Mouse (Mus musculus) heart, embryonic 11.5 days (tissue): ENCODE measurements at regions not wholly inside any gene's neighbourhood (a gene's known extent, or its start where the extent isn't known, plus 50 kb on each side); places are given as distances from the start of the nearest gene placed in this dataset.
A peak's percentile ranks its signal among the peaks of the same experiment; 100 is the strongest.

ENCODE experiments used
- ATAC-seq: fragments of 200-750 bp; cut with Nextera tagmentation; replicated peaks from 2 replicates; pipeline ENCODE4 v1.8.0; 2017; ENCODE audit warnings: moderate library complexity; ENCODE audit not compliant: insufficient number of reproducible peaks, low FRiP score, low TSS enrichment
- H3K27ac ChIP-seq: fragments of 300-500 bp; sonication (generic); 2 replicates; pipeline ENCODE4 v1.5.1; 2014; ENCODE audit warnings: mild to moderate bottlenecking, low read depth, low read length
- H3K27me3 ChIP-seq: fragments of 300-500 bp; sonication (generic); 2 replicates; pipeline ENCODE4 v1.6.1; 2014; ENCODE audit warnings: mild to moderate bottlenecking, low read length, mixed read lengths; ENCODE audit not compliant: control insufficient read depth, insufficient read depth
- H3K36me3 ChIP-seq: fragments of 300-500 bp; sonication (generic); 2 replicates; pipeline ENCODE4 v1.6.1; 2014; ENCODE audit warnings: mild to moderate bottlenecking, low read length, moderate library complexity, mixed read lengths; ENCODE audit not compliant: control insufficient read depth, insufficient read depth
- H3K4me1 ChIP-seq: fragments of 300-500 bp; sonication (generic); 2 replicates; pipeline ENCODE4 v1.6.1; 2014; ENCODE audit warnings: low read length; ENCODE audit not compliant: control insufficient read depth, insufficient read depth
- H3K4me2 ChIP-seq: fragments of 300-500 bp; sonication (generic); 2 replicates; pipeline ENCODE4 v1.6.1; 2014; ENCODE audit warnings: mild to moderate bottlenecking, moderate library complexity
- H3K4me3 ChIP-seq: fragments of 300-500 bp; sonication (generic); 2 replicates; pipeline ENCODE4 v1.5.1; 2014; ENCODE audit warnings: low read depth, low read length
- H3K9ac ChIP-seq: fragments of 300-500 bp; sonication (generic); 2 replicates; pipeline ENCODE4 v1.6.1; 2014; ENCODE audit warnings: mild to moderate bottlenecking, low read depth, low read length, moderate library complexity
- H3K9me3 ChIP-seq: fragments of 300-500 bp; sonication (generic); replicated peaks from 2 replicates; pipeline ENCODE4 v1.6.1; 2016; ENCODE audit warnings: low read length; ENCODE audit not compliant: control insufficient read depth
- WGBS: fragments of 180-500 bp; shearing (Covaris S2); extraction: QIAGEN DNeasy Blood & Tissue Kit; methylation state at CpG from one replicate; pipeline ENCODE4 v1.1.7; 2014; ENCODE audit not compliant: insufficient replicate concordance; 5-methylcytosine and 5-hydroxymethylcytosine counted together

- WGBS = 5% methylated on average over 4 of the region's 4 CpGs
- no peak overlapping the region for H3K9ac ChIP-seq
- no peaks in the 10 kb centered on the region for H3K9me3 ChIP-seq
- H3K4me2 ChIP-seq = no peak overlapping the region; the same call in 1 of the 2 replicates
- H3K4me3 ChIP-seq = no peak overlapping the region
- no peaks in the 10 kb centered on the region for H3K27me3 ChIP-seq
- H3K36me3 ChIP-seq = no peaks in the 10 kb centered on the region
- H3K27ac ChIP-seq = peak overlapping the region; percentile 60
- ATAC-seq = peak; percentile 78
- H3K4me1 ChIP-seq = peaks cover 11% of the 10 kb centered on the region
Measured at GRCm38 (mm10) chr4:31576982-31577579, 386.8 kb upstream of the Map3k7 start.

- WGBS = 78% methylated on average over 2 of the region's 2 CpGs
- ATAC-seq = no peak
- Histone ChIP-seq H3K4me3 (no peak overlapping the region), H3K27ac (no peak overlapping the region), H3K27me3 (no peaks in the 10 kb centered on the region), H3K4me2 (no peak overlapping the region), H3K36me3 (no peaks in the 10 kb centered on the region), H3K9ac (no peak overlapping the region), H3K9me3 (no peaks in the 10 kb centered on the region; the same call in 1 of the 2 replicates), H3K4me1 (no peaks in the 10 kb centered on the region)
Measured at GRCm38 (mm10) chr4:31583495-31583894, 380.4 kb upstream of the Map3k7 start.

- Histone ChIP-seq H3K4me2 (no peak overlapping the region), H3K9me3 (no peaks in the 10 kb centered on the region; the same call in 1 of the 2 replicates), H3K27ac (no peak overlapping the region), H3K9ac (no peak overlapping the region), H3K36me3 (no peaks in the 10 kb centered on the region), H3K4me1 (no peaks in the 10 kb centered on the region), H3K4me3 (no peak overlapping the region), H3K27me3 (no peaks in the 10 kb centered on the region)
- ATAC-seq = no peak
- 79% methylated on average over 3 of the region's 3 CpGs for WGBS
Measured at GRCm38 (mm10) chr4:31584171-31584570, 379.7 kb upstream of the Map3k7 start.

GRCm38 (mm10) chr4:31594089-31594488, 369.8 kb upstream of the Map3k7 start:
- Histone ChIP-seq H3K27me3 (no peaks in the 10 kb centered on the region), H3K9ac (no peak overlapping the region), H3K36me3 (no peaks in the 10 kb centered on the region), H3K4me1 (no peaks in the 10 kb centered on the region), H3K9me3 (peaks cover 4% of the 10 kb centered on the region; the same call in 1 of the 2 replicates), H3K27ac (no peak overlapping the region), H3K4me3 (no peak overlapping the region), H3K4me2 (no peak overlapping the region)
- no peak for ATAC-seq
- 81% methylated on average over 1 of the region's 1 CpGs for WGBS

GRCm38 (mm10) chr4:31601536-31601935, 362.4 kb upstream of the Map3k7 start:
- Histone ChIP-seq H3K36me3 (no peaks in the 10 kb centered on the region), H3K27me3 (no peaks in the 10 kb centered on the region), H3K9ac (no peak overlapping the region), H3K27ac (no peak overlapping the region), H3K9me3 (no peaks in the 10 kb centered on the region), H3K4me3 (no peak overlapping the region), H3K4me1 (no peaks in the 10 kb centered on the region), H3K4me2 (no peak overlapping the region)
- ATAC-seq = no peak
- WGBS = 70% methylated on average over 8 of the region's 8 CpGs

GRCm38 (mm10) chr4:31603776-31604175, 360.1 kb upstream of the Map3k7 start:
- Histone ChIP-seq H3K4me1 (no peaks in the 10 kb centered on the region), H3K4me2 (no peak overlapping the region), H3K27me3 (no peaks in the 10 kb centered on the region), H3K9ac (no peak overlapping the region), H3K4me3 (no peak overlapping the region), H3K36me3 (no peaks in the 10 kb centered on the region), H3K27ac (no peak overlapping the region), H3K9me3 (no peaks in the 10 kb centered on the region)
- 90% methylated on average over 2 of the region's 2 CpGs for WGBS
- no peak for ATAC-seq

GRCm38 (mm10) chr4:31608811-31609210, 355.1 kb upstream of the Map3k7 start:
- Histone ChIP-seq H3K27me3 (no peaks in the 10 kb centered on the region), H3K4me3 (no peak overlapping the region), H3K9me3 (no peaks in the 10 kb centered on the region), H3K9ac (no peak overlapping the region), H3K36me3 (no peaks in the 10 kb centered on the region), H3K27ac (no peak overlapping the region), H3K4me2 (no peak overlapping the region), H3K4me1 (0 out of 2 replicates have a peak, but pooled peaks cover 3% of the 10 kb centered on the region)
- WGBS = 82% methylated on average over 8 of the region's 8 CpGs
- ATAC-seq = no peak

- ATAC-seq = no peak
- no peaks in the 10 kb centered on the region for H3K36me3 ChIP-seq
- WGBS = 74% methylated on average over 6 of the region's 6 CpGs
- H3K9ac ChIP-seq = no peak overlapping the region
- H3K27ac ChIP-seq = no peak overlapping the region
- no peaks in the 10 kb centered on the region for H3K9me3 ChIP-seq
- H3K27me3 ChIP-seq = no peaks in the 10 kb centered on the region
- 0 out of 2 replicates have a peak, but pooled peaks cover 3% of the 10 kb centered on the region for H3K4me1 ChIP-seq
- H3K4me2 ChIP-seq = no peak overlapping the region
- no peak overlapping the region for H3K4me3 ChIP-seq
Measured at GRCm38 (mm10) chr4:31609559-31609958, 354.3 kb upstream of the Map3k7 start.

- H3K27ac ChIP-seq = no peak overlapping the region
- 55% methylated on average over 8 of the region's 8 CpGs for WGBS
- no peaks in the 10 kb centered on the region for H3K27me3 ChIP-seq
- no peaks in the 10 kb centered on the region for H3K9me3 ChIP-seq
- no peak overlapping the region for H3K4me2 ChIP-seq
- no peak for ATAC-seq
- H3K36me3 ChIP-seq = no peaks in the 10 kb centered on the region
- no peak overlapping the region for H3K4me3 ChIP-seq
- H3K4me1 ChIP-seq = 0 out of 2 replicates have a peak, but pooled peaks cover 3% of the 10 kb centered on the region
- no peak overlapping the region for H3K9ac ChIP-seq
Measured at GRCm38 (mm10) chr4:31612147-31612824, 351.6 kb upstream of the Map3k7 start.
